Mouse (Mus musculus) lung, postnatal 36 days (tissue): ENCODE results near the gene Alg13.
A peak's percentile ranks its signal among the peaks of the same experiment; 100 is the strongest.

Experiments
- DNase-seq: peaks from one replicate; pipeline ENCODE4 v3.0.0; 2022; ENCODE audit warnings: mixed read lengths

Gene Alg13

GRCm38 (mm10) chrX:144317548-144318163, at the start of gene Alg13:
TSS of gene Alg13 (plus strand) at chrX:144317804.
- DNase-seq, result peak; percentile 87

- no peak for DNase-seq
Observed at GRCm38 (mm10) chrX:144268606-144269005, 49.0 kb upstream of the Alg13 start.

- DNase-seq, result no peak
Observed at GRCm38 (mm10) chrX:144301476-144301875, 16.1 kb upstream of the Alg13 start.

GRCm38 (mm10) chrX:144305659-144306058, 11.9 kb upstream of the Alg13 start:
- DNase-seq, result no peak

GRCm38 (mm10) chrX:144314041-144314440, 3.6 kb upstream of the Alg13 start:
- DNase-seq, result no peak

GRCm38 (mm10) chrX:144315028-144315427, 2.6 kb upstream of the Alg13 start:
- DNase-seq, result no peak

GRCm38 (mm10) chrX:144316004-144316403, 1.6 kb upstream of the Alg13 start:
- DNase-seq, result no peak

- DNase-seq, result peak; percentile 10
Observed at GRCm38 (mm10) chrX:144318164-144318979, 768 bp downstream of the Alg13 start.

- no peak for DNase-seq
Observed at GRCm38 (mm10) chrX:144319366-144319765, 1.8 kb downstream of the Alg13 start.

GRCm38 (mm10) chrX:144325375-144325774, 7.8 kb downstream of the Alg13 start:
- DNase-seq, result no peak

GRCm38 (mm10) chrX:144335332-144336015, 17.9 kb downstream of the Alg13 start:
- DNase-seq, result no peak

- no peak for DNase-seq
Observed at GRCm38 (mm10) chrX:144337938-144338337, 20.3 kb downstream of the Alg13 start.

GRCm38 (mm10) chrX:144338355-144338754, 20.8 kb downstream of the Alg13 start:
- DNase-seq, result peak; percentile 9

- DNase-seq, result no peak
Observed at GRCm38 (mm10) chrX:144374196-144374595, 56.6 kb downstream of the Alg13 start.

- DNase-seq, result peak; percentile 8
Observed at GRCm38 (mm10) chrX:144403526-144403925, 85.9 kb downstream of the Alg13 start.

GRCm38 (mm10) chrX:144408036-144408435, 90.4 kb downstream of the Alg13 start:
- DNase-seq, result no peak

- DNase-seq, result no peak
Observed at GRCm38 (mm10) chrX:144420259-144420658, 102.7 kb downstream of the Alg13 start.

GRCm38 (mm10) chrX:144421091-144421490, 103.5 kb downstream of the Alg13 start:
- no peak for DNase-seq

- DNase-seq, result no peak
Observed at GRCm38 (mm10) chrX:144423848-144424247, 106.2 kb downstream of the Alg13 start.
